18 mouse cellular contexts compared by ENCODE assay signal in genomic region chr7:98531612-98532011, GRCm38 (mm10). TPM values are rescaled to one million over a fixed set of nuclear protein-coding genes. Genes with fewer than 3 reads are reported as not detected.
DNase-seq lines count a peak whose midpoint lies in the region; ATAC-seq lines count a peak whose summit lies in the region.
"Had no signal": no experiment of that assay in that cellular context is flagged by ENCODE, and none has a peak within 500 bp of the region (broad histone marks: within the 10 kb centered on the region; RNA-seq: fewer than 3 reads in every experiment).

No protein-coding gene starts in this region.

- H3K27ac ChIP-seq in heart, embryonic 12.5 days (ENCODE audit: poor library complexity, severe bottlenecking) = no peak overlapping the region
- H3K27ac ChIP-seq: hindbrain, embryonic 12.5 days; kidney, postnatal 0 days; left cerebral cortex, adult 2 months; limb, embryonic 13.5 days; midbrain, embryonic 12.5 days; stomach, embryonic 15.5 days had no signal

- H3K9me3 ChIP-seq in heart, embryonic 12.5 days (replicated peaks) = no peaks in the 10 kb centered on the region
- H3K9me3 ChIP-seq: hindbrain, embryonic 12.5 days; limb, embryonic 13.5 days; midbrain, embryonic 12.5 days; stomach, embryonic 15.5 days had no signal

- H3K4me3 ChIP-seq in heart, embryonic 12.5 days = no peak overlapping the region
- H3K4me3 ChIP-seq: hindbrain, embryonic 12.5 days; left cerebral cortex, adult 2 months; limb, embryonic 13.5 days; midbrain, embryonic 12.5 days; stomach, embryonic 15.5 days had no signal

- peaks cover 31% of the 10 kb centered on the region for H3K4me1 ChIP-seq in heart, embryonic 12.5 days (replicated peaks)
- H3K4me1 ChIP-seq: hindbrain, embryonic 12.5 days; limb, embryonic 13.5 days; midbrain, embryonic 12.5 days; stomach, embryonic 15.5 days had no signal

- no peaks in the 10 kb centered on the region for H3K27me3 ChIP-seq in heart, embryonic 12.5 days (replicated peaks)
- H3K27me3 ChIP-seq: hindbrain, embryonic 12.5 days; limb, embryonic 13.5 days; midbrain, embryonic 12.5 days; stomach, embryonic 15.5 days had no signal

- 55% methylated on average over 7 of the region's 7 CpGs for WGBS in heart, embryonic 12.5 days

- DNase-seq in heart, postnatal 25 days (ENCODE audit: low spot score) = peak; percentile 35
- peak; percentile 69 for DNase-seq in lung, postnatal 25 days (ENCODE audit: low spot score)
- DNase-seq in cerebellum, adult 11 months = no peak
- no peak for DNase-seq in adipocyte (ENCODE audit: low spot score)
- no peak for DNase-seq in urinary bladder, postnatal 4 days (ENCODE audit: low spot score in 2 of 2)
- DNase-seq: adrenal gland, postnatal 14 days; cerebellum, postnatal 36 days; liver, postnatal 0 days; right cerebral cortex, postnatal 14 days had no signal

- no peaks in the 10 kb centered on the region for H3K36me3 ChIP-seq in heart, embryonic 12.5 days
- H3K36me3 ChIP-seq: hindbrain, embryonic 12.5 days; limb, embryonic 13.5 days; midbrain, embryonic 12.5 days; stomach, embryonic 15.5 days had no signal

- no peak for ATAC-seq in heart, embryonic 12.5 days (ENCODE audit: insufficient number of reproducible peaks, low FRiP score)
- peak; percentile 12 for ATAC-seq in CD4-positive, CD25-positive, alpha-beta regulatory T cell, adult 4 months
- ATAC-seq in inflammation-experienced regulatory T-cells, adult 6 months = peak; percentile 5
- ATAC-seq: liver, postnatal 0 days had no signal

- H3K9ac ChIP-seq in heart, embryonic 12.5 days = no peak overlapping the region
- H3K9ac ChIP-seq: hindbrain, embryonic 12.5 days; limb, embryonic 13.5 days; liver, postnatal 0 days; midbrain, embryonic 12.5 days; stomach, embryonic 15.5 days had no signal

- H3K4me2 ChIP-seq in heart, embryonic 12.5 days = no peak overlapping the region
- H3K4me2 ChIP-seq: hindbrain, embryonic 12.5 days; limb, embryonic 13.5 days; midbrain, embryonic 12.5 days; stomach, embryonic 15.5 days had no signal

- intact Hi-C loops in heart, postnatal 25 days (cut with DNase I) = no loop called here

RNA-seq across cellular contexts. Expression of gene Lrrc32, which starts 42.5 kb away (rescaled TPM):
- 10 to 100 TPM; 10.7 to 11.4 TPM for total RNA-seq in heart, postnatal 25 days (2021)
- 7.5 TPM in 2 replicates for polyA plus RNA-seq in heart, embryonic 12.5 days (2016; fragmentation: Nextera tagmentation; extraction: Ambion mirVana)
- 10 to 100 TPM; 55.1 to 95.2 TPM for polyA plus RNA-seq in CD4-positive, CD25-positive, alpha-beta regulatory T cell, adult 4 months (2017; shearing (Covaris generic))
- polyA plus RNA-seq in inflammation-experienced regulatory T-cells, adult 6 months (2017; shearing (Covaris generic)) = 10 to 100 TPM; 13.6 to 50.0 (median 44.7) TPM

Comparison
In these comparisons a context has a peak if more than half of its experiments do, and no peak if none do; other contexts are left out.
1. DNase-seq: peak in heart, postnatal 25 days (single experiment) and lung, postnatal 25 days (single experiment); none in cerebellum, adult 11 months (single experiment), adipocyte (single experiment) and urinary bladder, postnatal 4 days (0 of 2).